Mouse (Mus musculus): ENCODE measurements around the gene Fam20c.

Gene Fam20c

DNA sequence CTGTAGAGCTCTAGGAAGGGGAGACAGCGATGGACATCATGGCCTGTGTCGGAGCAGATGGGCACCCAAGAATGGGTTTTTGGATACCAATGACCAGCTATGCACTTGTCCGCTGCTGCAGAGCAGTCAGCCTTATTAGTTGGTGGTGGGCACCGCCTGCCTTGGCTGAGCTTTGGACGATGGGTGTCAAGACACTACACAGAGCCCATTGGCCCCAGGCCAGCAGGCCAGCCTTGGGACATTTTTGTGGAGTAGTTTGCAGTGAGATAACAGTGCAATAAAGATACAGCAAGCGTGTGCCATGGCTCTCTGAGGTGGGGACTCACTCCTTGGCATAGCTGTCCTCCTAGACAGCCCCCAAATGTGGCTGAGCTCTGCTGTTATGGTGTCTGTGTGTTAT lies 55.5 kb downstream of the Fam20c start:
- DNase-seq (ENCODE audit: low spot score) = no peak

DNA sequence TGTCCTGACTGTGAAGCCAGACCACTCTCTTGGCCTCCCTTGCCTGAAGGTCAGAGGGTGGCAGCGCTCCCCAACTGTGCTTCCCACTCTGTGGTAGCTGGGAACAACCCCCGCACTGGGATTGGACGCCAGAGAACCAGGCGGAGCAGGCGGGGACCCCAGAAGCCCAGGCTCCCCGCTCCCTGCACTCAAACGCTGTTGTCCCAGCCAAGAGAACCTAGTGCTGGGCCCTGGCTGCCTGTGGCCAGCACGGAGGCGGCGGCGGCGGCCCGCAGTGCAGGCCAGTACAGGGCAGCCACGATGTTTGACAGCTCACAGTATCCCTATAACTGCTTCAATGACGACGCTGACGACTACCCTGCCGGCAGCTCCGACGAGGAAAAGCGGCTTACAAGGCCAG lies 65.5 kb downstream of the Fam20c start, which contains the start of gene Gm5294:
Gm5294 (plus strand) TSS at position 301 of the 400 bp plus-strand sequence.
- DNase-seq (ENCODE audit: low spot score) = no peak

DNA sequence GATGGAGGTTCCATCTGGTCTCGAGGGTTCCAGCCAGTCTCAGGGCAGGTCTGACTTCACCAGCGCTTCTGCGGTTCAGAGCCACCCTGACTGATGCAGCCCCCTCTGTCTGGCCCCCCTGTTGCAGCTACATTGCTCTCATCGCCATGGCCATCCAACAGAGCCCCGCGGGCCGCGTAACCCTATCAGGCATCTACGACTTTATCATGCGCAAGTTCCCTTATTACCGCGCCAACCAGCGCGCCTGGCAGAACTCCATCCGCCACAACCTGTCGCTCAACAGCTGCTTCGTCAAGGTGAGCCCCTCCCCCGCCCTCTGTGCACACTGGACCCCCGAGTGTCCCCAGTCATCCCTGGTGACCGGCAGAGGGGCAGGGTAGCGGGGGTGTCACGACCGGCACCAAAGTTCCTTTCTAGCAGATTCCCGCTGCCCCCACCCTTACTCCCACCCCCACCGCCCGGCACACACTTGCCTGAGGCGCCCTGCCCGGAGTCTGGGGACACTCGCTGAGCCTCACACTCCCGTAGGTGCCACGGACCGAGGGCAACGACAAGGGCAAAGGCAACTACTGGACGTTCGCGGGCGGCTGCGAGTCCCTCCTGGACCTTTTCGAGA lies 66.5 kb downstream of the Fam20c start:
- DNase-seq (ENCODE audit: low spot score) = no peak

DNA sequence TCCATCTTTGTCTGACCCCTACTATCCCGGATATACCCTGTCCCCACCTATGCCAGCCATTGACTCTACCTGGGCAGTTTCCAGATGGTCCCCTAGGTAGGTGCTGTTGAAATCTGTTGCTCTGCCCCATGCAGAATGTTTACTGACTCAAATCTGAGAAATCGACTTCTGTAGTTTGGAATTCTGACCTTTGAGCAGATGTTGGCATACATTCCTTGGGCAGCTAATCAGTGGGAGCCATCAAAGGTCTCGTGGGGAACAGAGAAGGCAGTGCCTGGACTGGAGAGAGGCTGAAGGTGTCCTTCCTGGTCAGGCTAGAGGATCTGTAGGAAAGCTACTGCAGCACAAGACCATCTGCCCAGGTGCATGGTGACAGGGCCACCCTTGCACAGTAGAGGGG lies 70.8 kb downstream of the Fam20c start:
- no peak for DNase-seq (ENCODE audit: low spot score)

DNA sequence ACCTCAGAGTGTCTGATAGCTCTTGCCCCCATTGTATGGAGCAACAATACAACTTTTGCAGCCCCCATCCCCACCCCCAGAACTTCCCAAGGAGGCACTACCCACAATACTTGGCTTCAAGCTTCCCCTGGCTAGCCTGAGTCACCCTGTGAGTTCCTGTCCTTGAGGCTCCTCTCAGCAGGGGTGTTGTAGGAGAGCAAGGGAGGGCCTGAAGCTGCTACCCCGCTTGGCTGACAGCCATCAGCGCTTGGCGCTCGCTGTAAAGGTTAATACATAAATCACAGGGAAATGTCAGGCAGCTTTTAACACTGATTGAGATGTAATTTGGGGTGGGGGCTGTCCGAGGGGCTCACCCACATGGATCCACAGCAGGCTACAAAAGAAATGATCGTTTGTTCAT lies 79.1 kb downstream of the Fam20c start:
- no peak for DNase-seq (ENCODE audit: low spot score)

DNA sequence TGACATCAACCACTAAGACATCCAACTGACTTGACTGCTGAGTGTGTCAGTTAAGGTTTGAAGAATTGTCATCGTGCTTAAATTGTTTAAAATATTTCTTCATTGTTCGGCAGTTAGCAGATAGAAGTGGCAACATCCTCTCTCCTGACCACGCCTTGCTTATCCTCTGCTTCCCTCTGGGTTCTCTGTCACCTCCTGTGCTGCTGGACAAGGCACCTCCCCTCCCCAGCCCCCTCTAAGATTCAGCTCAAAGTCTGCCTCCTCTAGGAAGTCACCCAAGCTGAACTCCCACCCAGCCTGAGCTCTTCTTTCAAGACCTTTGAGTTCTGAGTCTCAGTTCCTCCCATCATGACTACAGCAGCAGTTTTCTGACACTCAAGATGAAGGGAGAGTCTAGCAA lies 80.6 kb downstream of the Fam20c start:
- DNase-seq (ENCODE audit: low spot score) = no peak

DNA sequence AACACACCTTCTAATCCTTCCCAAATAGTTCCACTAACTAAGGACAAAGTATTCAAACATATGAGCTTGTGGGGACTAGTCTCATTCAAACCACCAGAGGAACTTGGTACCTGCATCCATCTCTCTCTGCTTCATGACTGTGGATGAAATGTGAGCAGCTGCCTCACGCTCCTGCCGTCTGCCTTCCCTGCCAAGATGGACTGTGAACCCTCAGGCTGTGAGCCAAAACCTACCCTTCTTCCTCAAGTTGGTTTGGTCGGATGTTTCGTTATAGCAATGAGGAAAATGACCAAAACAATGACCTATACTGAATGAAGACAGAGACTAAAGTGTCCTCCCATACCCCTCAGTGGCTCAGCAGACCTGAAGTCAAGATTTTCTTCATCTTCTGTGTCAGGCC lies 86.7 kb downstream of the Fam20c start:
- DNase-seq (ENCODE audit: low spot score) = no peak

DNA sequence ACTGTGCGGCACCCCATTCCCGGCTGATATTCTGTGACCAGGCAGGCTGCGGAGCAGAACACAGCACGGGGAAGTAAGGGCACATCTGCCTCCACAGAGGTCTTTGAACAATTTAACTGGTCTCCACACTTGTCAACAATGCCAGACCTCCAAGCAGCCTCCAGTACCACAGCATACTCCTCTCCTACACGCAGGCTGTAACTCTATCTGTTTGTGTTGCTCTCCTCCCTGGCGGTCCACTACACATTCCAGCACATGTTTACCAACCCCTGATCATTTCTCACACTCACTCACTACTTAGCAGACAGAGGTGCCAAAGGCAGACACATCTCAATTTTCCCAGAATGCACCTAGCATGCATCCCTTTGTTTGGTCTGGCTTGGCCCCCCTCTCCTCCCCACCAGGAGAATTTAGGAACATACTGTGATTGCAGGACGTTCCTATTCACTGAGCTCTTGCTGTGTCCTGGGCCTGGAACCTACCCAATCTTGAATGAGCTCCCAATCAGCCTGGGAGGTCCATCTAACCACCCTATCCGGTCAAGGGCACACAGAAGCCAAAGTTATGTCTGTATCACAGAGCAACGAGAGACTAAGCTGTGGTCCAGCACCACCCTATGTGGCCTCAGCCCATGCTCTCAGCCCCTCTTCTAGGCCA lies 89.0 kb downstream of the Fam20c start:
- no peak for DNase-seq (ENCODE audit: low spot score)

DNA sequence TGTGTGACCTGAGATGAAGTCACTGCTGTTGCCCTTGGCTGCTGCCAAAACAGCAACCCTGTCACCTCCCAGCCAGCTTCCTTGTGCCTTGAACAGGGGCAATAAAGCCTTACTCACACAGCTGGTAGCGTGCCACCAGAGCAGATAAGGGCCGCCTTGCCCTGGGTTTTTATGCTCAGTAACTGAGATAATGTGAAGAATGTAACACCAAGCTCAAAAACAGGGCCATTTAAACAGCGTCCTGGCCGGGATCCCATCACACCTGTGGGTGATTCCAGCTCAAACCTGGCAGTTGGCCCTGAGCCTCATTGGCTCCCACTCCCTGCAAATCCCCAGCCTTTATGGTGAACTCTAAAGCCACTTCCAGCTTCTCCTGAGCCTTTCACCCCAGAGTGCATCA lies 92.2 kb downstream of the Fam20c start:
- DNase-seq (ENCODE audit: low spot score) = no peak

DNA sequence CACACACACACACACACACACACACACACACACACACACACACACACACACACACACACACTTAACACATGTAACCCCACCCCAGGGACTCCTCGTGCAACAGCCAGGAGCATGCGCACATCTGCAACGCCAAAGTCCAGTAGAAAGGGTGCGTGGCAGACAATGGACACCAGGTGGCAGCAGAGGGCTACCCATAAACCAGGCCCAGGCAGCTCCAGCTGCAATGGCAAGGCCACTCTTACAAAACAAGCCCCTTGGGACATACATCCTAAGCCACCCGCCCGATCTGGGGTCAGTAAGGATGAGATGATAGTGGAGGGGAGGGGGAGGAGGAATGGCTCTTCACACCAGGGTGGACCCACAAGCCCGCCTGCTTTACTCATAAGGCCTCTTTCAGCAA lies 93.8 kb downstream of the Fam20c start:
- peak; percentile 90 for DNase-seq (ENCODE audit: low spot score)

DNA sequence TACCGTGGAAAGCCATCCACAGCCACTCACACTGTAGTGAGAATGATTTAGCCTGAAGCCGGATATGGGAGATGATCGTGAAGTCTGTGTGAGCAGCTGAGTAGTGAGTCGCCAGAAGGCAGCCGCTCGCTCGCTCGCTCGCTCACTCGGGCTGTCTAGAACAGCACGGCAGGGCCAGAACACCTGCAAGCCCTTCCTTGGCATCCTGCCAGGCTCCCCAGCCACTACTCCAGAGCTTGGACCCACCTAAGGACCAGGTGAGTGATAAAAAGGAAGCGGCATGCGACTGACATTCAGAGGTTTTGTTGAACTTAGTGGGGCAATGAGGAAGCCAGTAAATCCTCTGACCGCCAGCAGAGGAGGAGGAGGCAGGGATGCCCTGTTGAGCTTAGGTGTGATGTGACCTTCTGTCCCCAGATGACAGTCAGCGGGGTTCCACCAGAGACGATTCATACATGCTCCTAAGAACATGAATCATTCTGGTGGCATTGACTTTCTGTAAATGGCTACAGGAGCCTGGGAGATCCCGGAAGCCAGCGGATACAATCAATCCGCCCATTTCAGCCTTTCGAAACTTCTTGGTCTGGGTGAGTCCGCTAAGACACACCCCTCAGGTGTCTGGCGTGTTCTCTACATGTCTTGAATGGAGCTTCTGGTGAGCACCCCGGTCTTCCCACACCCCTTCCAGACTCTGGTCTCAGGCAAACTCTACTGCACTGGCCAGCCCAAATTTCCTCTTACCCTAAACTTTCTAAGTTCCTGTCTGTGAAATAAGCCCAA lies 95.6 kb downstream of the Fam20c start:
- no peak for DNase-seq (ENCODE audit: low spot score)

DNA sequence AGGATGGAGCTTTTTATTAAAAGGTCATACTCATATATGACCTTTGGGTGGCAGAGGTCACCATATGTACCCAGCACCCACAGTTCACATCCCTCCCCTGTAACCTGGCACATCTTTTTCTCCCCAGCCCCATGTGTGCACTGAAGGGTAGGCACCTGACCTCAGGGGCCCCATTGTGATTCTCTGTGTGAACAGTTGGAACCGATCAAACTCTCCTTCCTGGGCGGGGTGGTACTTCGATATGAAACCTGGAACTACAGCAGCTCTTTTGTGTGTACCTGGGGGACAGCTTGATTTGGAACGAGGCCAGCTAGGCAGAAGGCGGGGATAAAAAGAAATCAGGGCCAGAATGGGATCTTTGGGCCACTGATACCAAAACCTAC lies 96.1 kb downstream of the Fam20c start:
- DNase-seq (ENCODE audit: low spot score) = no peak

DNA sequence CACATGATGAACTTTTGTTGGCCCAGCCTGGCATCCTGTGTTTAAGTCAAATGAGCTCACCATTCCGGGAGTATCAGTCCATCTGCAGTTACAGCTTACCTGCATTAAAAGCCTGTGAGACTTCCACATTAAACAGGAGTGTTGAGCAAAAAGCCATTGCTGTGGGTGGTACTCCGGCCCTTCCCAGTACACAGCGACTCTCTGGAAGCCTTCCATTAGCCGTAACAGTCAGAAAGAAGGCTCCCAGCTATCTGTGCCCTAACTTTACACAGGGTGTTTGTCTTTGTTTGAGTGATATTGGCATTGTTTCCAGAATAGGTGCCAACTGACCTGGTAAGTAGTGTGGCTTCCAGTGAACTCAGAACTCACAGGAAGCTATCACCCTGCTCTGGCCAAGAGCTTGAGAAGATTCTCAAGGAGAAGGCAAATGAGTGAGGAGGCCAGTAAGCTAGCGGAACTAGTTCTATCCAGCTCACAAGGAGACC lies 97.0 kb downstream of the Fam20c start:
- DNase-seq (ENCODE audit: low spot score) = no peak

DNA sequence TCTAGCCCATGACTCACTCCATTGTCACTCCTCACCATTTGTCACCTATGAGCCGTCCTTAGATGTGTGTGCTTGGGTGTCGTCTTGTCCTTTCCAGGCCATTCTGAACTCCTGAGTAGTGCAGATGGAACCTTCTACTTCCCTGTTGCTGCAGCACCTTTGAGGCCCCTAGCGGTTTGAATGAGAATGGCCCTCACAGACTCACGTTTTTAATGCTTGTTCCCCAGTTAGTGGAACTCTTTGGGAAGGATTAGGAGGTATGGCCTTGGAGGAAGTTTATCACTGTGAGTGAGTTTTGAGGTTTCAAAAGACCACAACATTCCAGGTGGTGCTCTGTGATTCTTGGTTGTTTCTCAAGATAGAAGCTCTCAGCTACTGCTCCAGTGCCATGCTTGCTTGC lies 97.8 kb downstream of the Fam20c start:
- no peak for DNase-seq (ENCODE audit: low spot score)

DNA sequence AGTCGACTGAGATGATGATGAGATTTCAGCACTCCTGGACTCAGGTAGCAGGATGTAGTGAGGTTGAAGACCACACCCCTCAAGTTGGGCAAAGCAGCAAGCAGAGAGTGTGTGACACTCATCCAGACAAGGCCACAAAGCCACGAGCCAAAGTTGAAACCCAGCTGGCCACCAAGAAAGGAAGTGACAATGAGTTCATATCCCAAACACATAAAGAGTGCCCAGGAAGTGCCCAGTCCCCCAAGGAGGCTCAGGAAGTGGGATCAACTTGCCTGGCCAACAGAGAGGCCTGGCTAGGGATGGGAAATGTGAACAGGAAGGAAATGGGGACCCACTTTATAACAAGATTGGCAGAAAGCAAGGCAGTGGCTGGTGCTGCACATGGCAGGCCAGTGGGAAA lies 99.0 kb downstream of the Fam20c start:
- no peak for DNase-seq (ENCODE audit: low spot score)

DNA sequence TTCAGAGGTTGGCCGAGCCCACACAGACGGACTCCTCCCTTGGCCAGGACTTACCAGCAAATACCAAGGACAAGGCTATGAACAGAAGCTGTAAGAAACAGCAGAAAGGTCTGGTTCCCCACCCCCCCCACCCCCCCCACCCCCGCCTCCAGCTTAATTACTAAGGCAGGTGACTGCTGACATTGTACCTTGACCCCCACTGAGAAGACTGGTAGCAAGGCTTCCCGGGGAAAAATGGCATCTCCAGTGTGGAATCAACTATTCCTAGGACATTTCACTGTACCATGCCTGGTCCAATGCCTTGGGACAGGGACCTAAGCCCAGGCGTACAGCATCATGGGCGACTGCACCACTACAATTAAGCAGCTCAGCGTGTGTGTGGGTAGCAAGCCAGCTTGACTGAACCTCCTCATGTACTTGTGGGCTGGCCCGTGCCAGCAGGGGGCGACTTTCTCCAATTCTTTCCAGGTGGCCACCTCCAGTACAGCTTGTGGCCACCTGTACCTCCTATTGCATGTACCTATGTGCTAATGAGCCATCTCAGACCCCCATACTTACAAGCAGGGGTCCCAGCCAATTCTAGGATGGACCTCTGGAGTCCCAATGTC lies 102.8 kb downstream of the Fam20c start:
- DNase-seq (ENCODE audit: low spot score) = peak; percentile 69

DNA sequence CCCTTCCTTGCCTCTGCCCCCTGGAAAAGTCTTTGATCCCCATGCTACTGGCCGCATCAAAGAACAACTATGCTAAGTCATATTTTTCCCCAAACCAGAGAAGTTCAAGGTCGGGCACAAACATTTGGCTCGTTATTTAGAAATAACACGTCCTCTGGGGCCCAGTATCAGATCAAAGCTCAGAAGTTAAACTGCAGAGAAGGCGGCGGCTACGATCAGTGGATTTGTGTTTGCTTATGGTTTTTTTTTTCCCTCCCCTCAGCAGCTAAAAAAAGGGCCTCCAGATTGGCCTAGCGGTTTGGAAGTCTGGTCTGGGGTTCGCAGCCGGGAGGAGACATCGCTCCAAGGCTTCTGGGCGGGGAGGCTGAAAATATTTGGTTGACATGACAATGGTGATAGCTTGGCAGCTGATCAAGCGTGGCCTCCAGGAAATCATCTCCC lies 103.5 kb downstream of the Fam20c start:
- DNase-seq (ENCODE audit: low spot score) = no peak
